Mouse (Mus musculus) mature B cell (primary cell): ENCODE measurements around the gene Dapk1.

ENCODE experiments used
- in situ Hi-C: fragments of 300-500 bp; cut with MboI; formaldehyde crosslinking; loops from 2 replicates; pipeline ENCODE4 v1.14.3; 2019

Gene Dapk1

DNA sequence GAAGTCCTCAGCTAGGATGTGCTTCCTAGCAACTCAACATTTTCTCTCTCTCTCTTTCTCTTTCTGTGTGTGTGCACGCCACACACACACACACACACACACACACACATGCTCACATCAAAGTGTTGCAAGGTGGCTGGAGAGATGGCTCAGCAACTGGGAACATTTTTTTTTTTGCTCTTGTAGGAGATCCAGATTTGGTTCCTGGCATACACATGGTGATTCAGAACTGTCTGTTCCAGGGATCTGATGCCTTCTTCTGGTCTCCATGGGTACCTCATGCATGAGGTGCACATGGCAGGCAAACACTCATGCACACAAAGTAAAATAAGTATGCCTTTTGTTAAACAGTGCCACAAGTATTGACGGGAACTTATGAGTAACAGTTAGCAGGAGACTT lies 89.2 kb downstream of the Dapk1 start:
- in situ Hi-C loops: no loop called here

DNA sequence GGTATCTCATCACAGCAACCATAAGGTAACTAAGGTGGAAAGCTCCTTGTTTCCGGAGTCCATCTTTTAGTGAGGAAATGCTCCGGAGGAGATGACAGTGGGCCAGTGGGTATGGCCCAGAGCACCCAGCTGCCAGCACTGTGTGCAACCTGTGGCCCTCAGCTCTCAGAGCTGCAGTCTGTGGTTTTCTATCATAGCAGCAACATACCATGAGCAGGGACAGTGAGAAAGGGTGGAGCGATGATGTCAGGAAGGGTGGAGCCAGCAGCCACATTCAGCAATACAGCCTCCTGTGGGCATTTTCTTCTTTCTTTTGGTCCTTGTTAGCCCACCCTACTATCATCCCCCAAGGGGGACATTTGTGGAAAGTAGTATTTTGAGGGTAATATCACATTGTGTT lies 90.2 kb downstream of the Dapk1 start:
- in situ Hi-C loops: no loop called here

DNA sequence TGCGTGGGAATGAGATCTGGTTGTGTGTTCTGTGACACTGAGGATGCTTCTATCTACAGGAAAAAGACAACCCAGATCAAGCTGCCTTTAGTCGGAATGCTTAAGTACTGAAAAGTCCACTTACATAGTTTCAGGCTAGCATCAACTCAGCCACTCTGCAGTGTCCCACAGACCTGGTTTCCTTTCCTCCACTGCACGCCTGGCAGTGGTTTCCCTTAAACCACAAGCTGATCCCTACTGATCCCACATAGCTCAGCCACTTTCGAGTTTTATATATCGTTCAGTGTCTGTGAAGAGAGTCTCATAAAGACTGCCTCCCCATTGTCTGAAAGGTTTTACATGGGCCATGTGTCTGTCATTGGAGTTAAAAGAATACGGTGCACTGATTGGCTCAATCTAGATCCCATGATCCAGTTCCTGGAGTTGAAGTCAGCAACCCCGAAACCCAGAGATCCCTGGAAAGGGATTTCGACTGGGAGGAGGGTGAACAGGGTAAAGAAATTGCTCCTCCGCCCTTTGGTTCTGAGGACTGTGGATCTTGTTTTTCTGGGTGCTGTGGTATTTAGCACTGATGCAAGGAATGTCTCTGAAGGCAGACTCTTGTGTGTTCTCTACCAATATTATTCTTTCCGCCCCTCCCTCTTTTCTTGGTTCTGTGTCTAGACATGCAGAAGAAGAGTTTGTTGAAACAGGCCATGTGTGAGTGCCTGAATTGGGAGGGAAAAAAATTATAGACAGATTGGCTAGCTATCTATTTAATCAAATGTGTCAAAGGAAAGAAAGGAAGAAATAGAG lies 93.6 kb downstream of the Dapk1 start:
- in situ Hi-C loops: no loop called here

DNA sequence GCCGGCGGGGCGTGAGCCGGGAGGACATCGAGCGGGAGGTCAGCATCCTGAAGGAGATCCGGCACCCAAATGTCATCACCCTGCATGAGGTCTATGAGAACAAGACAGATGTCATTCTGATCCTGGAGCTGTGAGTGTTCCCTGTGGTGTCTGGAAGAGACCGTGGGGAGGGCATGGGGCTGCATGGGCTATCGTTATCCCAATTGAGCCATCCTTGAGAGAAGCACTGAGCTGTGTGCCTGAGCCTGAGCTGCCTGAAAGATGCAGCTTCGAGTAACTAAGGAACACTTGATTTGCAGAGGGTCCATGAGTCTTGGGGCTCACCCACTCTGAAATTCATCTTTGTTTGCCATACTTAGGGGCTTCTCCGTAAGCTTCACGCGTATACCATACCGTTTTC lies 94.6 kb downstream of the Dapk1 start:
- in situ Hi-C loops: no loop called here

DNA sequence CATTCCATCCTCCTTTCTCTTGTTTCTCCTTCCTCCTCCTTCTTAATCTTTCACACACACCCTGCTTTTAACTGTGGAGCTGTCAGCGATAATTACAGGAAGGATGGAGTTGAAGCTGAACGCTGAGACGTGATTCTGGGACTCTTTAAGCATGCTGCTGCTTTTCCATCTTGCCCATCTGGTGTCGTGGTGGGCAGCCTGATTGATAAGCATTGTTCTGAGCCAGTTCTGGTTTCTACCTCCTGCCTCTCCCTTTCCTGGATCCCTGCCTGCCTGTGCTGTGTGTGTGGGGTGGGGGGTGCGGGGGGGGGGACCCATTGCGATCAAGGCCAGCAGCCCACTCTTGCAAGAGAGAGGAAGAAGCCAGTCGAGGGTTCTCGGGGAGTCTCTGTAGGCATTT lies 95.0 kb downstream of the Dapk1 start:
- in situ Hi-C loops: no loop called here

DNA sequence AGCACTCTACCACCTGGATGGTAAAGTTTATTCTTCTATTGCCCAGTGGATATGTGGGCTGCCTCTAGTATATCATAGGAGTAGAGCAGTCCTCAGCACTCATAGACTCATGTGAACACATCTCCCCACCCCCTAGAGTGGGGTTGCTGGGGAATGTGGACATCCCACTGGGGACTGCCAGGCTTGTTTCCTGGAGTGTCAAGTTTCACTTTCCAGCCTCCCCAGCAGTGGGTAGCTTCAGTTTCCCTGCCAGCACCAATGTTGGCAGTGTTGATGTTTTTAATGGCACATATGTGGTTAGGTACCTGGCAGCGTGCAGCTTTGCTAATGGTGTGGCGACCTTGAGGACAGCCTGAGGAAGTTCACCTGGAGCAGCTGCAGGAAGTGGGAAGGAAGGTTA lies 96.3 kb downstream of the Dapk1 start:
- in situ Hi-C loops: no loop called here

DNA sequence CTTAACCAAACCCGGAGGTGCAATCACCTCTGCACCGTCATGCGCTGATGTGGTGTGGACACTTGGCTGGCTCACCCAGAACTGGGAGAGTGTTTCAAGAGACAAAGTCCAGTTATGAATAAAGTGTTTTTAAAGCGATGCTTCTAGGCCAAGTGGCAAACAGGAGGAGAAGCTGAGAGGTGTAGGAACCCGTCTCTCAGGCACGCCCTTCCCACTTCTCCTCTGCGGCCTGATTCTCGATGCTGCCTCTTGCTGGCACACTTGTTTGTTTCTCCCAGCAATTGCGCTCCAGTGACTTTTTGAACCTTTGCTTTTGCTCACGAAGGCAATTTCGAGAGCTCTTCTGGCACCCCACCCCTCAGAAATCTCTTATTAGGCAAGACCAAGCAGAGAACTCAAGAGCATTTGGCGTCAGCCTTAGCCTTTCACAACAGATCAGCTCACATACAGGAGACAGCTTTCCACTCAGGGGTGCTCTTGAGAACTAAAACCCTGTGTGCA lies 100.0 kb downstream of the Dapk1 start:
- in situ Hi-C loops: no loop called here

DNA sequence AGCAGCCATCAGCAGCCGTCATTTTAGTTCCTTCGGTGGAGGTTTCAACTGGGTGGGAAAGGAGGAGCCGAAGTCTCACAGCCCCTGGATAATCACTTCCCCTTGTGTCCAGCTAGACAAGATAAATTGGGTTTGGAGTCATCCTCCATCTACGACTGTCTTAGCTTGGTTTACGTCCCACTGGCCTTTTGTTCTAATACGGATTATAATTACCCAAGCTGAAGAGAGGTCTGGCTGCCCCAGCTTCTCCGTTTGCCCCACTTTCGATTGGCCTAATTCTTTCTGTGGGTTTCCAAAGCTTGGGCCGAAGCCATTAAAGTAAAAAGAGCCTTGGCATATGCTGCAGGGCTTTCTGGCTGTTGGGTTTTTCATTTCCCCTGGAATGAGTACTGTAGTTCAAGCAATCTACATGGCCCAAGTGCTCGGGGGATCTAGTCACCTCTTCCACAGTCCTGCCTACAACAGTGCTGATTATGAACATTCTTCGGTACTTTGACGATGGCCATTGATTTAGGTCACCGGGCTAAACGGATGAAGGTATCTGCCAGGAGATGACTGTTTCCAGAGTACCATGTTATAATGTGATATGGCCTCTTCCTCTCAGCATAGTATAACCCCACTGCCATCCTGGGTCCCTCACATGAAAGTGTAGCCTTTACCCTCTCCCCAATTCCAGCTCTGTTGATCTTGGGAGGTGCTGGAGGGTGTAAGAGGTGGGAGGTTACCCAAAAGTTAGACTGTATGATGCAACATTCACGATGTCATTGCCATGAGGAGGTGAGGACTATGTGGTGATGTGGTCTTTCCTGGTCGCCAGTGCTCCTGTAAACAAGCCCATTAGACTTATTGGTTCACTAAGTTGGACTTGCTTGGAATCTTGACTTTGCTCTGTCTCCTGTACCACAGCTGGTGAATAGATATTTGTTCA lies 106.1 kb downstream of the Dapk1 start:
- in situ Hi-C loops: no loop called here

DNA sequence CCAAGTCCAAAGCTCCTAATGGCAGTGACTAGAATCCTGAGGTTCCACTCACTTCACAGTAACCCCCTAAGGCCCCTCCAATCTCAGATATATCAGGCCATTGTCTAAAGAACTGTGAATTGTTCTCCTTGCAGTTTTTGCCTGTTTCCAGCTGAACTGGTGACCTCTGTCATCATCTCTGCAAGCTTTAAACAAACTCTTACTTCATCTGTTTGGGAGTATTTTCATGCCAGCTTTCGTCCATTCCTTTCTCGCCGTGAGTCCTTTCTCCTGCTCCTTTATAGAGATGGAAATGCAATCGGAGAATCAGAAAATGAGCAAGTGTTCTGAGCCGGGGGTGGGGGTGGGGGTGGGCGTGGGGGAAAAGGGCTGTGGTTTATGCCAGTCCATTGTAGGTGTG lies 107.4 kb downstream of the Dapk1 start:
- in situ Hi-C loops: no loop called here

DNA sequence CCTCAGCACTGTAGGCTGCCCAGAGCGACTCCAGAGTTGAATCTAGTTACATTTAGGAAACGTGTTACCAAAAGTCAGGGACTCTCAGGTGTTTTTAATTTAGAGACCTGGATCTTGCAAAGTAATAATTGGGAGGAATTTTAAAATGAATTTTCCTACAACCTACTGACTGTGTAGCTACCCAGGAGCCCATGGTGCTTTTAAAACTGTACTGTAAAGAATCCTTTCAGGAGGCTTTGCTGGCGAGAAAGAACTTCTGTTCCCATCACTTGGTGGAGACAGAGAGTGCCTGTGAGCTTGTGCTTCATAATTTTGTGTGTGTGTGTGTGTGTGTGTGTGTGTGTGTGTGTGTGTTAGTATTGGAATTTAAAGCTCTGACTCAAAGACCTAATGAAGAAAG lies 109.2 kb downstream of the Dapk1 start:
- in situ Hi-C loops: no loop called here

DNA sequence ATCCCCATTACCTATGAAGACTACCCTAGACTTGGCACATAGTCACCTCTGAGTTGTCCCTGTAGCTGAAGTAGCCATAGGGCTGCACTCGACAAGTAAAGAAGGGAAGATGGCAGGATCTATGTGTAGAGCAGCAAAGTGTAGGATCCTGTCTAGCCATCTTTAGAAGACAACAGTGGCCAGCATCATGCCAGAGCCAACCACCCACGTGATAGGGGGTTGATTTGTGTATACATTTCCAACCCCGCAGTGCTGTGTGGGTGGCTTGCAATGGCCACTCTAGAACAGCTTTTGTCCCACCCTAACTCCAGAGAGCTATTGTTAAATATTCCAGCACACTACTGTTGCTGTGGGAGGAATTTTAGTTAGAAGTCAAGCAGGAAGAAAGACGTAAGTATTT lies 111.8 kb downstream of the Dapk1 start:
- in situ Hi-C loops: no loop called here

DNA sequence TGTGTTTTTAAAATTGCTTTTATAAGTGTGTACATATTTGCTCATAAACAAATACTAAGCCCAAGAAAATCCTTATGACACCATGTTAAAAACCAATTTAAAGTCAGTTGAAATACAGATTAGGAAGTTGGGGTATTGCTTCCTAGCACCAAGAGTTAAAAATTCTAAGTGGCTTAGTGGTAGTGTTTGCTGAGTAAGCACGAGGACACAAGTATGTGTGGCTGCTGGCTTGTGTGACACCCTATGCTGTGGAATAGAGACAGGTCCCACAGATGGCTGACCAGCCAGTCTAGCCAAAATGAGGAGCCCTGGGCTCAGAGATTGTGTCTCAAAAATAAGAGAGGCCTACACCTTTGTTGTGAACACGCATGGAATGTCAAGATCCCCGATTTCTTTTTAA lies 114.4 kb downstream of the Dapk1 start:
- in situ Hi-C loops: no loop called here

DNA sequence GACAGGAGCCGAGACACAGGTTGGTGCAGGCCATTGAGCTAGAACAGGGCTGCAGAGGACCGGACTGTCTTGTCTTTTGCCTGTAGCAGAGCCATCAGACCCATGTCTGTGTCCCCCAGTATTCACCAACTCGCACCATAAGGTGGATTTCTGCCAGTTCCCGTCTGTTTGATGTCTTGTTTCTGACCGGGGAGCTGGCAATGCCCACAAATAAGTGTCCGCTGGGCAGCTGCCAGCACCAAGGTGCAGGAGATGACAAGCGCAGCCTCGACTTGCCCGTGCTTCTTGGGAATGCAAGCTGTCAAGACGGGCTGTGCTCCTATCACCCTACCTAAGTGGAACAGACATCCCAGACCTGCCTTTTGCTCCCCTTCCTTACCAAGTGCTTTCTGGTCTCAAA lies 115.7 kb downstream of the Dapk1 start:
- in situ Hi-C loops: no loop called here

DNA sequence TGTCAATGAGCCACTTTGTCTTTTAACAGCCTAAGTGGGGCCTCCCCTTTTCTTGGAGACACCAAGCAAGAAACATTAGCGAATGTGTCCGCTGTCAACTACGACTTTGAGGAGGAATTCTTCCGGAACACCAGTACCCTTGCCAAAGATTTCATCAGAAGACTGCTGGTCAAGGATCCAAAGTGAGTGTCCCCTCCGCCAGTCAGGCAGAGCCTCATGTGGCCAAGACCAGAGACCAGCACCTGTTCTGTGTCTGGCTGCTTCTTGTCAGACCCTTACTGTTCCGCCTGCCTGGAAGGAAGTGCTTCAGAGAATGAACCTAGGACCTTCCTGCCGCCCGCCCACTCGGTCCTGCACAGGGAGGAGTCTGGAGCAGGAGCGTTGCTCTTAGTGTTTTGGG lies 117.8 kb downstream of the Dapk1 start:
- in situ Hi-C loops: no loop called here

DNA sequence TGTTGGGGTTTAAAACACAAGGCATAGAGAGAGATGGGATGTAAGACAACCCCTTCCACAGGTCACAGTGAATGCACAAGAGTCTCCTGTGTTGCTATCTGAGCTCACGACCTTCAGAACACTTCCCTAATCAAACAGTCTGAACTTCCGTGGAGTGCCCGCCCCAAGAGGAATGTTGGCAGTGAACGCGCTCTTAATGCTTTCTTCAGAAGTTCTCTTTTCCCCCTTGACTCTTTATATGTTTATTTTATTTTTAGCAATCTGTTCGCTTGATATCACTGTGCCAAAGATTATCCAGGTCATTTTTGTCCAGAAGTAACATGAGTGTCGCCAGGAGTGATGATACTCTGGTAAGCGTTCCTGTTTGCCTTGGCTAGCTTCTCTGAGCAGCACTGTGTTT lies 121.0 kb downstream of the Dapk1 start:
- in situ Hi-C loops: no loop called here

DNA sequence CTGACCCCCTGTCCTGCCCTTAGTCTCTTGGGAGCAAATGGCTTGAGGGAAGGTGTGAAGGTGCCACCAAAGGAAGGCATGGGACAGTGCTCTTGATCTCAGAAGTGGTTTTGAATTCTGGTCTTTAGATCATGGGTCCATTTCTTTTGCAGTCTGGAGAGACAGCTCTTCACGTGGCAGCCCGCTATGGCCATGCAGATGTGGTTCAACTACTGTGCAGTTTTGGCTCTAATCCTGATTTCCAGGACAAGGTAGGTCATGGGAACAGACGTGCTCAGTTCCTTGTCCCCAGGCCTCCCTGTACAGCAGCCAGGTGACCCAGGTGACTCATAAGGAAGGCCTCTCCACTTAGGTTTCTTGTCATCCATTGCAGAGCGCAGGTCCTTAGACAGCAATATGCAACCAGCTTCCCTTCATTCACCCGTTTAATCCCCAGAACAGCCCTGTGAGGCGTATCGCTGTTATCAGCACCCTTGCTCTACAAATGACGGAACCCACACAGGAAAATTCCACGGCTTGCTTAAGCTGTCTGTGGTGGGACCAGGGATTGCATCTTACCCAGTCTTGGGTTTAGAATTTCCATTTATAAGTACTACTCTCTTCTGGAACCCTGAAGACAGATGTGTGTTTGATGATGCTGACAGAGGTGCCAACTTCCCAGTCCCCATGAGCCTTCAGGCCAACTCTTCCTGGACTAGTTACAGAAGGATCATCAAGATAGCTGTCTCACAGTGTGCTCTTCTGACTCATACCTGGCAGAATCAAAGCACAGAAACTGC lies 126.7 kb downstream of the Dapk1 start:
- in situ Hi-C loops: loop anchor here (25.0 kb wide), 1 partner anchor 866 kb away; no protein-coding TSS in a partner anchor

DNA sequence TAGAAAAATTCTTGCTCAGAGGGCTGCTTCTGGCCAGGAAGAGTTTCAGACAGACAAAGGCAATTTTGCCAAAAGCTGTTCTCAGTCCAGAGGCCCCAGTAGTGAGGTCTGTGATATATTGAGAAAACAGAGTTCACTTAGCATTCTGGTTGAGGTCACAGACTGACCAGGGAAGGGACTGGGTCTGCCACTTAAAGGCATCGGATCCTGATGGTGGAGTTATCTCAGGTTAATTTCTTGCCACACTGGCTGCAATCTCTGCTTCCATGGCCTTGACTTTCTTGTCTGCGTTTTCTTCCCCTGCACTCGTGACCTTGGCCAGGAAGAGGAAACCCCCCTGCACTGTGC lies 127.3 kb downstream of the Dapk1 start:
- in situ Hi-C loops: loop anchor here (25.0 kb wide), 1 partner anchor 867 kb away; no protein-coding TSS in a partner anchor

DNA sequence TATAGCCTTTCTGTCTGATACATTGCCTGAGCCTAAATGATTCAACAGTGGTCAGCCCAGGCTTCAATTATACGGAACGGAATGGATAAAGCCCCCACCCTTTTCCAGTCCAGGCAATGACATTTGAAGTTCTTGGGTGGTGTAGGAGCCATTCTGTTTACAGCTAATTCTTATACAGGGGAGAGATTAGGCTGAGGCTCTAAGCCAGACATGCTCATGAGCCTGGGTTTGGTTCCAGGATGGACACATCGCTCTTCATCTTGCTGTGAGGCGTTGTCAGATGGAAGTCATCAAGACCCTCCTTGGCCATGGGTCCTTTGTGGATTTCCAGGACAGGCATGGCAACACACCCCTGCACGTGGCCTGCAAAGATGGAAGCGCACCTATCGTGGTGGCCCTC lies 128.8 kb downstream of the Dapk1 start:
- in situ Hi-C loops: loop anchor here (25.0 kb wide), 1 partner anchor 868 kb away; no protein-coding TSS in a partner anchor

DNA sequence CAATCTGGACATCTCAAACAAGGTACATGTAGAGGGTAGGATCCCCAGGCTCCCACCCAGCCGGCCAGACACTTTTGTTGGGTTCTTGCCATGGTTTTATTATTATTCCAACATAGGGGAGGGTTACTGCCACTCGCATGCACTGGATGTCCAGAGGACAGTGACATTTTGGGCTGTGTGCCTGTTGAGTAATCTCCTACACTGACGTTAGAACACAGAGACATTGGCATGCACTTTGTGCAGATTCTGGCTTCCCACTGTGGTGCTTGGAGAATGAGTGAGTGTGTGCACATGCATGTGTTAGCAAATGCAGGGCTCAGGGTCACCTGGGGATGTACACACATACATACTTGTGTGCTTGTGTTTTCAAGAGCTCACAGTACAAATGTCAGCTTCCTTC lies 129.3 kb downstream of the Dapk1 start:
- in situ Hi-C loops: loop anchor here (25.0 kb wide), 1 partner anchor 869 kb away; no protein-coding TSS in a partner anchor

DNA sequence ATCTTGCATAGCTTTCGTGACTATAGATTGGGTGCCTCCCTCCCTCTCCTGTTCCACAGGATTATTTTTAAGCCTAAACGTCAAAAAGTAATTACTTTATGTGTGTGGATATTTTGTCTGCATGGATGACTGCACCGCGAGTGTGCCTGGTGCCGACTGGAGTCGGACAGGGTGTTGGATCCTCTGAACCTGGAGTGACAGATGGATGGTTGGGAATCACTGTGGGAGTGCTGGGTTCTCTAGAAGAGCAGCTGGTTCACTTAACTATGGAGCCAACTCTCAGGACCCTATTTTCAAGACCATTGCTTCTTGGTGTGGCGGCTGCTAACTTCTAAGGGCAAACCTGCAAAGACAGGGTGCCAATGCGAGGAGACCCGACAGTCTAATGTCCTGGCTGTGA lies 133.6 kb downstream of the Dapk1 start:
- in situ Hi-C loops: loop anchor here (25.0 kb wide), 1 partner anchor 873 kb away; no protein-coding TSS in a partner anchor

DNA sequence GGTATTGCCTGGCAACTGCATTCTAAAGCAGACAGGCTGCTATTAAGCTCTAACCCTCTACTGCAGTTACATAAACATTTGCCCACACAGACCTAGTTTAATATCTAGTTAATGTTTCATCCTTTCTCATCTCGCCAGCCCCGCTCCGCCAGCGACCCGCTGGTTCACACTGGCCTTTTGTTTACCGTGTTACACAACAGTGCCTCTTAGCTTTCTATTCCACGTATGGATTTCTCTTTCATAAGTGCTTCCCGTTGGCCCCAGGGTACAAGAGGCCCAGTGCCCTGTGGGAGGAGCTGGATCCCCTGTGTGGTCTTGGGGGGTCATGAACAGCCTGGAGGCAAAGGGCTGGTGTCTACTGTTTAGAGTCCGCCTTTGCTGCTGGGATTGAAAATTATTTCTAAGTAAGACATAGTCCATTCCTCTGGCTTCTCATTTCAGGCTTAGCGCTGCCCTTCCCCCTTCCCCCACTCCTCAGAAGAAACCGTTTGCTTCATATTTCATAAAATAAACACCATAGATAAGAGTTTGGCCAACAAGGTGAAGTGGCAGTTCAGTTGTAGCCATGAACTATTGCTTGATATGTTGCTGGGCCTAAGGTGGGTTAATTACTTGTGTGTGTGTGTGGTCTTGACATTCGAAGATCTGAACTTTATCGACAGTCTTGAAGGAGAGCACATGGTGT lies 134.8 kb downstream of the Dapk1 start:
- in situ Hi-C loops: loop anchor here (25.0 kb wide), 1 partner anchor 874 kb away; no protein-coding TSS in a partner anchor
